Mouse (Mus musculus) monocyte, adult 2 months (primary cell): ENCODE data around the gene Doxl2.

Source experiments
- DNase-seq, 2 experiments: peaks; one replicate each; pipeline ENCODE4 v3.0.0; 2022; ENCODE audit warnings: low spot score in 2 of 2, low read depth in 1 of 2

Doxl2 gene

DNA sequence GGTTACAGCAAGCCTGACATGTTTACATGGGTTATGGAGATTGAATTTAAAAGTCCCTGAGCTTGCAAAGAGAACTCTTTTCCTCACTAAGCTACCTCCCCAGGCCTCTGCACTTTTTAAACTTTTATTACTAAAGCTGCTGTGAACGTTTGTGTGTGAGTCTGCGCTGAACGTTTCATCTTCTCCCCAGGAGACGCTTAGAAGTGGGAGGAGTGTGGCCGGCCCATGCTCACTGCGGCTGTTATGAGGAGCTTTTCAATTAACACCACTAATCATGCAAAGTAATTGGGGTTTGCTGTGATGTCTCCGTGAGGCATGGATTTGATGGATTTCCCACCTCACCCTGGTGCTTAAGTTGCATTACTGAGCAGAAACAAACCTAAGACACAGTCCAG lies 34.4 kb downstream of the Doxl2 start:
- DNase-seq, result no peak

DNA sequence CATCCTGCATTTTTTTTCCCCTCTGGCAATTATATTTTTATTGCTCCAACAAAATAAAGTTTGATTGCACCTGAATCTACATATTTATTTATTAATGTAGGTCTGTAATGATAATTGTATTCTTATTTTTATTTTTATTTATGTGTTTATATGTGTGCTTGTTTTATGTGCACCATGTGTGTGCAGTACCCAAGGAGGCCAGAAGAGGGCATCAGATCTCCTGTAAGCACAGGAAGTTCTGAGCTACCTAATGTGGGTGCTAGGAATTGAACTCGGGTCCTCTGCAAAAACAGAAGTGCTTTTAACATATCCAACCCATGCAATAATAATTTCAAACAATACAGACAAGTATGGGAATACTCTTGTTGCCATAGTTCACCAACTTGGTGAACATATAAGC lies 34.9 kb downstream of the Doxl2 start:
- DNase-seq, result no peak

DNA sequence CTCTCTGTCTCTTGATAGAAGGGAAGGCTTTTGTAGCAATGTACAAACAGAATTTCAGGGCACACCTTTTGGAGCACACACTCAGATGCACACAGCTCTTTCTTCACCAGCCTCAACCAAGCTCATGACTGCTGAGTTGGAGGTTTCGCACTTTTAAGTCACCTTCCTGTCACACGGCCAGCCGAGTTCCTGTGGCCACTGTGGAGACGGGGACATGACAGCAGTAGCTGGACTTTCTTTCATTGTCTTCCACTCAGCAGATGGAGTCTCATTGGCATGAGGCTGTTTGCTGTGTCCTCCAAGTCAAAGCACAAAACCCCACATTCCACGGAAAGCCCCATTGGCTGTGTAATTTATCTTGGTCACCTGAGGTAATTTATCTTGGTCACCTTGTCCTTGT lies 36.4 kb downstream of the Doxl2 start:
- DNase-seq, result no peak

DNA sequence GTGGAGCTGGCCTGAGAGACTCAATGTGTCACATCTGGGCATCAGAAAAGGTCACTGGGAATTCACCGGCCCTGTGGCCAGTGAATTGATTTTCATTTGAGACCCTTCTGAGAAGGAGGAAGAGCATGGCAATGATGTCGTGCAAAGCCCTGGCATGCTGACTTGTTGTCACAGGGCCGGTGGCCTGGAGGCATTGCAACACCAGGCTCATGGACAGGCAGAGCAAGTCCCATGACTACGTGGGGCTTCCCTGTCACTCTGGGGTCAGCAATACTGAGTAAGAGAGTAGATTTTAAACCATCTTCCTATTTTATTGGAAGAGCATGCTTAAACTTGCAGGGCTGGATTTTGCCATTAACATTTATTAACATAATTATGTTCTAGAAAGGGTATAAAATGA lies 38.3 kb downstream of the Doxl2 start:
- DNase-seq, result no peak

DNA sequence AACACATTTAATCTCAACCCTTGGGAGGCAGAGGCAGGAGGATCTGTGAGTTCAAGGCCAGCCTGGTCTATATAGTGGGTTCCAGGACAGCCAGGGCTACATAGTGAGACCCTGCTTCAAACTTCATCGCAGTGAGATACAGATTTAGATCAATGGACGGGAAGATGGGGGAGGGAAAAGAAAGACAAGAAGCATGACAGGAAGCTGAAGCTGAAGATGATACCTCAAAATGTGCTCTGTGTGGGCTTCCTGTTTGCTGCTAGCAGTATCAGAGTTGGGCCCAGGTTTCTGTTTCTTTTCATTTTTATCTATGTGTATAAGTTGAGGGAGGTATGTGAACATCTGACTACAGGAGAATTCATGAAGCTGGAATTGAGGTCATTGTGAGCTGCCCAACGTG lies 38.7 kb downstream of the Doxl2 start:
- no peak for DNase-seq

DNA sequence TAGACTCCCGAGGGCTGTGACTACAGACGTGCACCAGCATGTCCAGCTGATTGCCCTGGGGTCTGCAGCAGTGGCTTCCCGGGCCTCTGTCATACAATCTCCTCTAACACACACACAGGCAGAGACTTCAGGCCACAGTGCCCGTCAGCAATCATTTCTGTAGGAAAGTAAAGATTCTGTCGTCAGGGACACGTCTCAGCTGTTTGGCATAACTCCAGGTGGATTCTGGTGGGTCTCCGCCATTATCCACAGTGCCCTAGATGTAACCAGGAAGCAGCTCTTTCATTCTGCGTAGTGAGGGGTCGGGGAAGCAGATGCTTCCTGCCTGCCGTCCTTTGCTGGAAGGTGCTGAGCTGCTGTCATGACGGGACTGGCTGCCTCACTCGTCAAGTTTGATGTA lies 42.4 kb downstream of the Doxl2 start:
- DNase-seq, result no peak

DNA sequence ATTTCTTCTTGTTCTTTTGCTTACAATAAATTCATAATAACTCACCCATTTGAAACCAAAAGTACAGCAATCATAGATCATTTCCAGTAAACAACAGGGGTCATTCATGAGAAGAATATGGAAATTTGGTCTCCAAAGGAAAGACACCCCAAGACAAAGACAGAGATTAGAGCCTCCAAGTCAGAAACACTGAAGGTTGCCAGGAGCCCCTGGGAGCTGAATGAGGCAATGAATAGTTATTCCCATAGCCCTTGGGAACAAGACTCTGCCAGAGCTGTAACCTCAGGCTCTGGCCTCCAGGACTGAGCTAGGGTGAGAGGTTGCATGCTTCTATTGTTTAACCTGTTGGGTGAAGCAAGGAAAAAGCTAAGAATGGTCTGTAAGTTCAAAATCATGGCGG lies 44.6 kb downstream of the Doxl2 start:
- no peak for DNase-seq

DNA sequence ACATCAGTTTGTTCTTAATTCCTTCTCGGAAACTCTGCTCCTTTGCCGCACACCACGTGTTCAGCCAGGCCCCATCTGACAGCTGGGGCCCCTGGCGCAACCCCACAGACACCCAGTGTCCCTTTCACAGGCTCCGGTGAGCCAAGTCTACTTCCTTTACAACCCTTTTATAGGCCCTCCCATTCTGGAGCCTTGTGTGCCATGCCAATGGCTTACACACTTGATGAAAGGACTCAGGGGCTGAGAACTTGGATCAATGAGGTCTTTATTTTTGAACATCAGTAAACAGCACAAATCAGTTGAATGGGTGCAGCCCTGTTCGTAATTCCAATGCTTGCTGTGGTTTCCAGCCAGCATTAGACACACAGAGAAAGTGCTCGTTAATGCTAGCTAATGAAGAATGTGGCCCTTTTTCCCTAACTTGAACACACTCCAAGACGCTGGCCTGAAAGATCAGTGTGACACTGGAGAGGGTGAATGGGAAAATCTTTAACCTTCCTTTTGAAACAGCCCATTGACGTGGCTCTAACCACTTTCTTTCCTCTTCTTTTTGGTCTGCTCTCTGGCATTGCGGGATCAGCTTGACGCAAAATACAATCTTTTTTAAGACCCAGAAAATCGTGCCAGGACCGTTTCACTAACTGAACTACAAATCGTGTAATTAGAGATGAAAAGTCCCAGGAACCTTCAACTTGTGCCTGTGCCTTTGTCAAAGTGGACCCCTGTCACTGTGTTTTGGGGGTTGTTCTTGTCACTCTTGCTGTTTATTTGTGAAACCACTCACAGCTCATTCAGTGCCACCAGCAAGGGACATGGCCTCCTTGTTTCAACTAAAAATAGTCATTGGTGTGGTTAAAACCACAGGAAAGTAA lies 46.6 kb downstream of the Doxl2 start:
- no peak for DNase-seq

DNA sequence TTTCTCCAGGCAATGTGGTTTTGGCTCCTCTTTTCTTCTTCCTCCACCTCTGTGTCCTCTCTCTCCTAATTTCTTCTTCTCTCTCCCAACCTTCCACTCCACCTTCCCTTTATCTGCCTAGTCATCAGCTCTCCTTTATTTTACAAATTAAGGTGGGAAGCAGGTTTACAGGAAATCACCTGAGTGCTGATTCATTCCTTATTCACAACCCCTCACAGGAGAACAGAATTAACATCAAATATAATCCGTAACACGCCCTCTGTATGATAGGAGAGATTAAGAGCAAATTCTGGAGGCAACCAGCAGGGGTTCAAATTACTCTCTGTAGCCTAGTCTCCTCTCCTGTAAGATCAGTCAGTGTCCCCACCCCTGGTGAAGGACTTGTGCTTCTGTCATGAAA lies 47.6 kb downstream of the Doxl2 start:
- DNase-seq, result no peak

DNA sequence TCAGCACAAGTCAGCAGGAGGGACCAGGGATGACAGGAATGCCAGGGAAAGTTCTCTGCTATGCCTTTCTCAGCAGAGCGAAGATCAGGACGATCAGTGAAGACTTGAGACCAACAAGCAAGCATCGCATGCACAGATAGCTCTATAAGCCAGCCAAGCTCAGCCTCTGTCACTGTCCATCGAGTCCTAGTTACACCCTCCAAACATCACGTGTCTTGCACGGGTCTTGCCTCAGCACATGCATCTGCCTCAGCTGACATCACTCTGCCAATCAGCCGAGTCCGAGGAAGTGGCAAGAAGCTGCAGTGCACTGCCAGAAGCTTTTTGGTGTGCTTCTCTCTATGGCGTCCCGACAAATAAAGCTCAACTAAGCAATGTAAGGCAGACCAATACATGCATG lies 48.6 kb downstream of the Doxl2 start:
- no peak for DNase-seq

DNA sequence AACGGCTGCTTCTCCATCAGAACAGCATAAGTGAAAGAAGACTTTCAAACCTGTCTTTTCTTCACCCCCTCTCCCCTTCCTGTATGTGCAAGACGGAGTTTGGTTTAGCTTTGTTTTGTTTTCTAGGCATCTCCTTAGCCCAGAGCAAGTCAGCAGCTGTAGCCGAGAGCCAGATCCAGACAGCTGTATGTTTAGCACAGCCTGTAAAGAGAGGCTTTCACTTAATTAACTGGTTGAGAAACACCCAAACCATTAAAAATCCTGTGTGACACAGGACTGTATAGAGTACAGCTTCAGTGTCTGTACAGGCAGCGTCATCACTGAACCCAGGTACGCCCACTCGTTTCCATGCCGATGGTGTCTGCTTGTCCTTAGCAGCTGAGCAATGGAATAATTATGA lies 50.5 kb downstream of the Doxl2 start:
- DNase-seq, result no peak

DNA sequence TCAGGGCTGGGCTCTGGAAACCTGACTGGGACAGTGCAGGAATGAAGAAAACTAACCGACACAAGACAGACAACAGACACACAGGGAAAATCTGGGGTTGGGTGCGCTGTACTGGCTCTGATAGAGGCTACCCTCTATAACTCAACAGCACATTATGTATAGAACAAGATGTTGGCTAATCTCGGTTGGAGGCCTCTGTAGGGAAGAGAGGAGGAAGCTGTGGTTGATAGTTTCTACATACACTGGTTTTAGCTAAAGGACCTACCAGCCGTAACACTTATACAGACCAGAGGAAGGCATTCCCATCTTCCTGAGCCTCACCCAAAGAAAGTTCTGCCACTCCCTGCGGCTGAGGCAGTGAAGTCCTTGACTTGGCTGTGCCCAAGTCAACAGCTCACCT lies 51.7 kb downstream of the Doxl2 start:
- no peak for DNase-seq

DNA sequence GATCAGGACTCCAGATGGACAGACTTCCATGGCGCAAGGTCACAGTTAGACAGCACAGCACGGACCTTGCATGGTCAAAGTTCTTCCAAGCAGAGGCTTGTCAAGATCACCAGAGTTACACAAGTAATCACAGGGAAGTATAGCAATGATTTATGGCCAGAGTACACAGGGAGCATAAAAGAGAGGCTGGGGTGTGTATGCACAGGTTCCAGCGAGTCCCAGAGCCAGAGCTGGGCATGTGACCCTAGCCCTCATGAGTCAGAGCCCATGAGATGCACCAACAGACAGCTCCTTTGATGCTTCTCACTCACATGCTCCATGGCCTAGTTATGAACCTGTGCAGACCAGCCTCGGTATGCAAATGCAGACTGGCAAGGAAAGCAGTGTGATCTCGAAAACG lies 53.3 kb downstream of the Doxl2 start:
- no peak for DNase-seq
